Mouse (Mus musculus): ENCODE measurements around the gene Sh3pxd2a. TPM values are rescaled to one million over a fixed set of nuclear protein-coding genes. Genes with fewer than 3 reads are reported as not detected.

The Sh3pxd2a gene
- total and polyA plus RNA-seq, 3 experiments = 1.3 to 4.6 (median 3.2) TPM

DNA sequence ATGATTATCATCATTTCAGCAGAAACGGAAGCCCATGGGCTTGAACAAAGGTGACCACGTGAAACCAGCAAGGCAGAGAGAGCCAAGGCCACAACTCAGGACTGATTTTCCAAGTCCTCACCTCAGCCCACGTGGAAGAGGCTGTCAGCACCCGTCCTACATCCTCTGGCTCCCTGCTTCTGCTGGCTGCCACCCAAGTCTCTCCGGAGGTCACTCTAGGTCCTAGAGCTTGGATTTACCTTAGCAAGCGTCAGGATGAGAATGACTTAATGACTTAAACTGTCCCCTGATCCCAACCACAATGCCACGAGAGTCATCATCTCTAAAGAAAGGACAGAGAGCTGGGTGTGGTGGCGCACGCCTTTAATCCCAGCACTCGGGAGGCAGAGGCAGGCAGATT lies 11.5 kb downstream of the Sh3pxd2a start:
- no peak for DNase-seq (ENCODE audit: extremely low read depth)
- H3K27me3 ChIP-seq (replicated peaks) = no peaks in the 10 kb centered on the region
- in situ Hi-C loops (cut with MboI; ENCODE audit: low pct_ligation_motif_present, low pct_unique_long_range_greater_than_20kb, low sequenced_read_pairs) (no loop called here), dilution Hi-C loops (cut with MboI; ENCODE audit: extremely low pct_ligation_motif_present, extremely low pct_unique_long_range_greater_than_20kb, low sequenced_read_pairs) (no loop called here)
- peaks cover 0 to 4% of the 10 kb centered on the region in 2 experiments for H3K36me3 ChIP-seq (replicated peaks in 1 of 2; ENCODE audit: control insufficient read depth in 1 of 2, insufficient read depth in 1 of 2, low read length in 1 of 2)
- H3K27ac ChIP-seq (ENCODE audit: insufficient read depth, low read depth) = no peak overlapping the region
- H3K4me2 ChIP-seq (ENCODE audit: insufficient read depth, low read depth, poor library complexity, severe bottlenecking) = no peak overlapping the region
- no peak overlapping the region for H3K4me3 ChIP-seq (replicated peaks in 1 of 3; ENCODE audit: low read depth in 2 of 3, low read length in 2 of 3, poor library complexity in 1 of 3)
- TF ChIP-seq ETS1 (conservative IDR thresholded peaks at IDR 0.05; ENCODE audit: low read depth, low read length) = no peak
- no peak for TF ChIP-seq BHLHE40 (IDR thresholded peaks at IDR 0.05; ENCODE audit: low read depth, low read length)
- no peak for TF ChIP-seq POLR2AphosphoS2 (IDR thresholded peaks at IDR 0.05; ENCODE audit: low read depth, low read length)
- TF ChIP-seq JUN (IDR thresholded peaks at IDR 0.05; ENCODE audit: insufficient read depth, low read depth, low read length) = no peak
- TF ChIP-seq CHD1 (IDR thresholded peaks at IDR 0.05; ENCODE audit: low read depth, low read length) = no peak
- TF ChIP-seq KAT2A (IDR thresholded peaks at IDR 0.05; ENCODE audit: insufficient replicate concordance, low read length) = no peak
- no peak for TF ChIP-seq ELF1 (IDR thresholded peaks at IDR 0.05; ENCODE audit: low read depth, low read length)
- no peak for TF ChIP-seq MXI1 (IDR thresholded peaks at IDR 0.05; ENCODE audit: low read depth, low read length)
- no peak for TF ChIP-seq GABPA (IDR thresholded peaks at IDR 0.05; ENCODE audit: insufficient replicate concordance, low read depth, low read length)
- TF ChIP-seq JUND (conservative IDR thresholded peaks at IDR 0.05; ENCODE audit: low read depth, low read length) = no peak
- TF ChIP-seq ZMIZ1 (IDR thresholded peaks at IDR 0.05; ENCODE audit: low read depth, low read length) = no peak
- TF ChIP-seq HCFC1 (IDR thresholded peaks at IDR 0.05; ENCODE audit: low read depth, low read length) = no peak
- no peak for TF ChIP-seq CTCF (conservative IDR thresholded peaks at IDR 0.05 in 1 of 2, IDR thresholded peaks at IDR 0.05 in 1 of 2; ENCODE audit: low read depth in 2 of 2, low read length in 2 of 2)
- TF ChIP-seq RAD21 (IDR thresholded peaks at IDR 0.05; ENCODE audit: low read depth, low read length) = no peak
- no peaks in the 10 kb centered on the region for H3K9me3 ChIP-seq (replicated peaks; ENCODE audit: low read length)
- H3K9ac ChIP-seq (ENCODE audit: insufficient read depth, low read depth) = no peak overlapping the region
- H3K79me2 ChIP-seq (replicated peaks; ENCODE audit: control insufficient read depth, extremely low read depth, insufficient read depth, poor library complexity, severe bottlenecking) = no peaks in the 10 kb centered on the region
- peaks cover 55 to 88% of the 10 kb centered on the region in 2 experiments for H3K4me1 ChIP-seq (ENCODE audit: control insufficient read depth in 1 of 2, insufficient read depth in 2 of 2)

DNA sequence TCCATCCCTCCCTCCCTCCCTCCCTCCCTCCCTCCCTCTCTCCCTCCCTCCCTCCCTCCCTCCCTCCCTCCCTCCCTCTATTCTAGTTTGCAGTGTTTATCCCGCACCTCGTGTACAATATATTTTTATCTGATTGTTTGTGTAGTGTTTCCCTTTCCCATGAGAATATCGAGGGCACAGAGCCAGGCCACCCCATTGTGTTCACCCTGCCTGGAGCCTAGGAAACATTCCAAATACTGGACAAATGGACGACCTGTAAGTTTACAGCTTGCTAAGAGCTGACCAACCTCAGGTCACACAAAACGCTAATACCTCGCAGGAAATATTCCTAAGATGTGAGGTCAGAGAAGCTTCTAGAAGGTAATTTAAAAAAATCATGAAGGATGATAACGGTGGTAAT lies 12.0 kb downstream of the Sh3pxd2a start:
- in situ Hi-C loops (cut with MboI; ENCODE audit: low pct_ligation_motif_present, low pct_unique_long_range_greater_than_20kb, low sequenced_read_pairs) = no loop called here

More for the DNA sequence above, 12.0 kb downstream of the Sh3pxd2a start:
- Histone ChIP-seq H3K4me2 (ENCODE audit: insufficient read depth, low read depth, poor library complexity, severe bottlenecking) (no peak overlapping the region), H3K27ac (ENCODE audit: insufficient read depth, low read depth) (no peak overlapping the region), H3K79me2 (replicated peaks; ENCODE audit: control insufficient read depth, extremely low read depth, insufficient read depth, poor library complexity, severe bottlenecking) (no peaks in the 10 kb centered on the region), H3K4me1 (ENCODE audit: control insufficient read depth in 1 of 2, insufficient read depth in 2 of 2) (peaks cover 58 to 88% of the 10 kb centered on the region in 2 experiments), H3K4me3 (replicated peaks in 1 of 3; ENCODE audit: low read depth in 2 of 3, low read length in 2 of 3, poor library complexity in 1 of 3) (no peak overlapping the region), H3K9ac (ENCODE audit: insufficient read depth, low read depth) (no peak overlapping the region), H3K36me3 (replicated peaks in 1 of 2; ENCODE audit: control insufficient read depth in 1 of 2, insufficient read depth in 1 of 2, low read length in 1 of 2) (peaks cover 0 to under 1% of the 10 kb centered on the region in 2 experiments), H3K27me3 (replicated peaks) (no peaks in the 10 kb centered on the region), H3K9me3 (replicated peaks; ENCODE audit: low read length) (no peaks in the 10 kb centered on the region)
- no peak for DNase-seq (ENCODE audit: extremely low read depth)
- TF ChIP-seq USF2 (conservative IDR thresholded peaks at IDR 0.05; ENCODE audit: low read depth, low read length) (no peak), NELFE (IDR thresholded peaks at IDR 0.05; ENCODE audit: low read depth, low read length) (no peak), UBTF (IDR thresholded peaks at IDR 0.05; ENCODE audit: low read depth, low read length) (no peak), ZKSCAN1 (IDR thresholded peaks at IDR 0.05; ENCODE audit: borderline replicate concordance, low read depth, low read length) (no peak), TBP (conservative IDR thresholded peaks at IDR 0.05; ENCODE audit: low read depth, low read length) (no peak), GABPA (IDR thresholded peaks at IDR 0.05; ENCODE audit: insufficient replicate concordance, low read depth, low read length) (no peak), POLR2AphosphoS2 (IDR thresholded peaks at IDR 0.05; ENCODE audit: low read depth, low read length) (no peak), MAFK (IDR thresholded peaks at IDR 0.05; ENCODE audit: insufficient replicate concordance, low read length) (no peak), KAT2A (IDR thresholded peaks at IDR 0.05; ENCODE audit: insufficient replicate concordance, low read length) (no peak), POLR2A (IDR thresholded peaks at IDR 0.05; ENCODE audit: low read depth, low read length) (no peak), ZMIZ1 (IDR thresholded peaks at IDR 0.05; ENCODE audit: low read depth, low read length) (no peak), BHLHE40 (IDR thresholded peaks at IDR 0.05; ENCODE audit: low read depth, low read length) (no peak), RAD21 (IDR thresholded peaks at IDR 0.05; ENCODE audit: low read depth, low read length) (no peak), E2F4 (IDR thresholded peaks at IDR 0.05; ENCODE audit: insufficient replicate concordance, low read depth, low read length) (no peak), CHD2 (IDR thresholded peaks at IDR 0.05; ENCODE audit: low read length) (no peak), SMC3 (IDR thresholded peaks at IDR 0.05; ENCODE audit: low read depth, low read length) (no peak), MAX (IDR thresholded peaks at IDR 0.05; ENCODE audit: low read length) (no peak), EP300 (IDR thresholded peaks at IDR 0.05; ENCODE audit: low read length) (no peak), MAZ (IDR thresholded peaks at IDR 0.05; ENCODE audit: low read depth, low read length) (no peak)
- dilution Hi-C loops (cut with MboI; ENCODE audit: extremely low pct_ligation_motif_present, extremely low pct_unique_long_range_greater_than_20kb, low sequenced_read_pairs) = no loop called here

Data from CH12.LX (cell line).